Mouse (Mus musculus): ENCODE data around the gene Vmn1r163.
"Not testable (repeated sequence)": the region's sequence is repeated elsewhere in the genome, so short reads cannot be mapped to it uniquely, and the experiment has no call there.

Gene Vmn1r163

GRCm38 (mm10) chr7:23055240-23055639 is at the start of gene Vmn1r163:
TSS of gene Vmn1r163 (plus strand) at chr7:23055540.
- DNase-seq = not testable (repeated sequence)

GRCm38 (mm10) chr7:23019823-23020222 is 35.5 kb upstream of the Vmn1r163 start, which contains the start of gene Gm4216:
TSS of gene Gm4216 (minus strand) at chr7:23019923.
- not testable (repeated sequence) for DNase-seq

GRCm38 (mm10) chr7:23067356-23067755 is 12.0 kb downstream of the Vmn1r163 start, which contains the start of gene Gm8720:
TSS of gene Gm8720 (minus strand) at chr7:23067456.
- DNase-seq = not testable (repeated sequence)

Measured in right cerebral cortex, postnatal 25 days (tissue).